Mouse (Mus musculus) gastrocnemius, adult 18-20 months (tissue): ENCODE measurements around the gene Ccnt1. TPM values are rescaled to one million over a fixed set of nuclear protein-coding genes. Genes with fewer than 3 reads are reported as not detected.
"Not testable (repeated sequence)": the region's sequence is repeated elsewhere in the genome, so short reads cannot be mapped to it uniquely, and the experiment has no call there.

Source experiments
- DNase-seq: peaks from one replicate; pipeline ENCODE4 v3.0.0; 2021; ENCODE audit warnings: low spot score
- total RNA-seq, 2 experiments: library from RNA; stranded (reverse); gene quantifications; 2 replicates each; pipeline ENCODE4 v1.2.3; 2021

The Ccnt1 gene
- total RNA-seq, 2 experiments from 2014 or later = 21.1 to 24.3 TPM

- DNase-seq = no peak
Measured at GRCm38 (mm10) chr15:98596609-98597008, 25.9 kb upstream of the Ccnt1 start.

- no peak for DNase-seq
Measured at GRCm38 (mm10) chr15:98595049-98595448, 24.3 kb upstream of the Ccnt1 start.

GRCm38 (mm10) chr15:98594193-98594592 is 23.5 kb upstream of the Ccnt1 start:
- DNase-seq = no peak

GRCm38 (mm10) chr15:98591396-98591795 is 20.7 kb upstream of the Ccnt1 start:
- DNase-seq = no peak

GRCm38 (mm10) chr15:98589640-98590336 is 19.1 kb upstream of the Ccnt1 start:
- no peak for DNase-seq

- no peak for DNase-seq
Measured at GRCm38 (mm10) chr15:98587751-98588150, 17.0 kb upstream of the Ccnt1 start.

- not testable (repeated sequence) for DNase-seq
Measured at GRCm38 (mm10) chr15:98586141-98586540, 15.4 kb upstream of the Ccnt1 start.

GRCm38 (mm10) chr15:98585421-98585820 is 14.7 kb upstream of the Ccnt1 start:
- DNase-seq = no peak

- no peak for DNase-seq
Measured at GRCm38 (mm10) chr15:98582996-98583395, 12.3 kb upstream of the Ccnt1 start.

GRCm38 (mm10) chr15:98582410-98582809 is 11.7 kb upstream of the Ccnt1 start:
- DNase-seq = no peak

- peak; percentile 80 for DNase-seq
Measured at GRCm38 (mm10) chr15:98579795-98580464, 9.2 kb upstream of the Ccnt1 start.

- no peak for DNase-seq
Measured at GRCm38 (mm10) chr15:98579310-98579709, 8.6 kb upstream of the Ccnt1 start.

- no peak for DNase-seq
Measured at GRCm38 (mm10) chr15:98573293-98573692, 2.6 kb upstream of the Ccnt1 start.

- DNase-seq = no peak
Measured at GRCm38 (mm10) chr15:98569795-98570365, 843 bp downstream of the Ccnt1 start.

- no peak for DNase-seq
Measured at GRCm38 (mm10) chr15:98569216-98569615, 1.5 kb downstream of the Ccnt1 start.

- no peak for DNase-seq
Measured at GRCm38 (mm10) chr15:98568256-98569033, 2.3 kb downstream of the Ccnt1 start.

GRCm38 (mm10) chr15:98567278-98568134 is 3.2 kb downstream of the Ccnt1 start:
- peak; percentile 100 for DNase-seq

GRCm38 (mm10) chr15:98566973-98567277 is 3.8 kb downstream of the Ccnt1 start:
- DNase-seq = no peak

GRCm38 (mm10) chr15:98557186-98557585 is 13.5 kb downstream of the Ccnt1 start:
- no peak for DNase-seq

GRCm38 (mm10) chr15:98555881-98556280 is 14.8 kb downstream of the Ccnt1 start:
- peak; percentile 57 for DNase-seq

GRCm38 (mm10) chr15:98552758-98553157 is 18.0 kb downstream of the Ccnt1 start:
- DNase-seq = no peak
